Mouse (Mus musculus): ENCODE data around the gene Lrmp. TPM values are rescaled to one million over a fixed set of nuclear protein-coding genes. Genes with fewer than 3 reads are reported as not detected.

Gene Lrmp
- total and polyA plus RNA-seq, 3 experiments = 92.3 to 163 (median 155) TPM

- TF ChIP-seq MAFK (IDR thresholded peaks at IDR 0.05; ENCODE audit: insufficient replicate concordance, low read length) (peak; percentile 78), MEF2A (IDR thresholded peaks at IDR 0.05; ENCODE audit: borderline replicate concordance, low read depth, low read length) (peak; percentile 100), CTCF (conservative IDR thresholded peaks at IDR 0.05 in 1 of 2, IDR thresholded peaks at IDR 0.05 in 1 of 2; ENCODE audit: low read depth in 2 of 2, low read length in 2 of 2) (no peak), ZNF384 (IDR thresholded peaks at IDR 0.05; ENCODE audit: low read depth, low read length) (peak; percentile 75), MAZ (IDR thresholded peaks at IDR 0.05; ENCODE audit: low read depth, low read length) (peak; percentile 93), EP300 (IDR thresholded peaks at IDR 0.05; ENCODE audit: low read length) (peak; percentile 81)
These were observed 14.5 kb upstream of the Lrmp start (continued) for GRCm38 (mm10) chr6:145100923-145101322.

DNA sequence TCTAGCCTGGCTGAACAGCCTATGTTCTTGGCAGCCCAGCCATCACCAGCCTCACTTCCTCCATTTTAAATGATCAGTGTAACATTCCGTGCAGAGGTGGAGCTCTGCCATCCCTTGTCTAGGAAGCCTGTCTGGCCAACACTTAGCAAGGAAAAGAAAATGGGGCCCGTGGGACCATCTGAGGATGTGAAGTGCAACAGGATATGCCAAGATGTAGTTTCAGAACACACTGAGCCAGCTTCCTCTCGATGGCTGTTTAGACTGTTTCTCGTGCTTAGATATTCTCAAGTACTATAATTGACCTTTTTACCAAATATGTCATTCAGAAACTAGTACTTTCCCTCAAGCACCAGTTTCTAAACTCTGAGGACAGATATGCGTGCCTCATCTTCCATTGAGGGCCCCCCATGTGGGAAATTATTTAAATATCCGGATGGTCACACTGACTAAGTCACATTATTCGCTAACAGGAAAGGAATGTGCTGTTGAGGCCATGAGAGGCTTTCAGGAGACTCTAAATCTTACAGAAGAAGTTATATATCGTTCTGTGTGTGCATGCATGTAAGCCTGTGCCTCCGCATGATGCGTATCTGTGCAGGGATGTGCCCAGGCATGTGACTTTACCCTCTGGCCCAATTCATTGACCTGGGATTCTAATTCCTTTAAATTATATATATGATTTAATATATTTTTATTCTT lies 11.1 kb upstream of the Lrmp start:
- no peak overlapping the region for H3K4me2 ChIP-seq (ENCODE audit: insufficient read depth, low read depth, poor library complexity, severe bottlenecking)
- no peaks in the 10 kb centered on the region for H3K79me2 ChIP-seq (replicated peaks; ENCODE audit: control insufficient read depth, extremely low read depth, insufficient read depth, poor library complexity, severe bottlenecking)
- no peaks in the 10 kb centered on the region for H3K9me3 ChIP-seq (replicated peaks; ENCODE audit: low read length)
- TF ChIP-seq JUND (conservative IDR thresholded peaks at IDR 0.05; ENCODE audit: low read depth, low read length) = no peak
- peak; percentile 82 for TF ChIP-seq ETS1 (conservative IDR thresholded peaks at IDR 0.05; ENCODE audit: low read depth, low read length)
- peak; percentile 54; the same call in 1 of the 2 replicates for TF ChIP-seq MAX (IDR thresholded peaks at IDR 0.05; ENCODE audit: low read length)
- TF ChIP-seq ZKSCAN1 (IDR thresholded peaks at IDR 0.05; ENCODE audit: borderline replicate concordance, low read depth, low read length) = no peak
- no peak for TF ChIP-seq USF2 (conservative IDR thresholded peaks at IDR 0.05; ENCODE audit: low read depth, low read length)
- no peak for TF ChIP-seq HCFC1 (IDR thresholded peaks at IDR 0.05; ENCODE audit: low read depth, low read length)
- TF ChIP-seq ZC3H11A (IDR thresholded peaks at IDR 0.05; ENCODE audit: low read depth, low read length) = no peak
- TF ChIP-seq NRF1 (IDR thresholded peaks at IDR 0.05; ENCODE audit: low read depth, low read length) = no peak
- no peak for TF ChIP-seq ELF1 (IDR thresholded peaks at IDR 0.05; ENCODE audit: low read depth, low read length)
- no peak for TF ChIP-seq RAD21 (IDR thresholded peaks at IDR 0.05; ENCODE audit: low read depth, low read length)
- no peak for TF ChIP-seq E2F4 (IDR thresholded peaks at IDR 0.05; ENCODE audit: insufficient replicate concordance, low read depth, low read length)
- no peak for TF ChIP-seq CHD1 (IDR thresholded peaks at IDR 0.05; ENCODE audit: low read depth, low read length)
- no peak for TF ChIP-seq NELFE (IDR thresholded peaks at IDR 0.05; ENCODE audit: low read depth, low read length)
- no peak for TF ChIP-seq POLR2AphosphoS2 (IDR thresholded peaks at IDR 0.05; ENCODE audit: low read depth, low read length)
- no peak for TF ChIP-seq ZMIZ1 (IDR thresholded peaks at IDR 0.05; ENCODE audit: low read depth, low read length)
- TF ChIP-seq SIN3A (IDR thresholded peaks at IDR 0.05; ENCODE audit: low read length) = no peak
- TF ChIP-seq JUN (IDR thresholded peaks at IDR 0.05; ENCODE audit: insufficient read depth, low read depth, low read length) = no peak
- no peak for TF ChIP-seq POLR2A (IDR thresholded peaks at IDR 0.05; ENCODE audit: low read depth, low read length)
- no peak for TF ChIP-seq KAT2A (IDR thresholded peaks at IDR 0.05; ENCODE audit: insufficient replicate concordance, low read length)
- no peak for TF ChIP-seq TBP (conservative IDR thresholded peaks at IDR 0.05; ENCODE audit: low read depth, low read length)
- peak; percentile 68 for TF ChIP-seq EP300 (IDR thresholded peaks at IDR 0.05; ENCODE audit: low read length)
- peak; percentile 93 for TF ChIP-seq BHLHE40 (IDR thresholded peaks at IDR 0.05; ENCODE audit: low read depth, low read length)
- TF ChIP-seq RCOR1 (conservative IDR thresholded peaks at IDR 0.05; ENCODE audit: low read depth, low read length) = no peak
- TF ChIP-seq MEF2A (IDR thresholded peaks at IDR 0.05; ENCODE audit: borderline replicate concordance, low read depth, low read length) = peak; percentile 75; the same call in 1 of the 2 replicates
- TF ChIP-seq IRF4 (IDR thresholded peaks at IDR 0.05; ENCODE audit: low read depth, low read length) = peak; percentile 77
- no peak for TF ChIP-seq MAFK (IDR thresholded peaks at IDR 0.05; ENCODE audit: insufficient replicate concordance, low read length)
- TF ChIP-seq CHD2 (IDR thresholded peaks at IDR 0.05; ENCODE audit: low read length) = no peak
- no peak for TF ChIP-seq USF1 (IDR thresholded peaks at IDR 0.05; ENCODE audit: low read depth, low read length)
- peak; percentile 16; the same call in 1 of the 2 replicates for TF ChIP-seq MYC (IDR thresholded peaks at IDR 0.05; ENCODE audit: low read depth, low read length)
- peak; percentile 46; the same call in 1 of the 2 replicates for TF ChIP-seq TCF12 (IDR thresholded peaks at IDR 0.05; ENCODE audit: low read depth, low read length)
- dilution Hi-C loops (cut with MboI; ENCODE audit: extremely low pct_ligation_motif_present, extremely low pct_unique_long_range_greater_than_20kb, low sequenced_read_pairs) = no loop called here
- no peaks in the 10 kb centered on the region for H3K36me3 ChIP-seq (replicated peaks in 1 of 2; ENCODE audit: control insufficient read depth in 1 of 2, insufficient read depth in 1 of 2, low read length in 1 of 2)
- peak overlapping the region; percentile 21; the same call in 1 of the 2 replicates for H3K27ac ChIP-seq (ENCODE audit: insufficient read depth, low read depth)
- in situ Hi-C loops (cut with MboI; ENCODE audit: low pct_ligation_motif_present, low pct_unique_long_range_greater_than_20kb, low sequenced_read_pairs) = no loop called here
- H3K4me1 ChIP-seq (ENCODE audit: control insufficient read depth in 1 of 2, insufficient read depth in 2 of 2) = peaks cover 13 to 82% of the 10 kb centered on the region in 2 experiments
- no peak overlapping the region for H3K4me3 ChIP-seq (replicated peaks in 1 of 3; ENCODE audit: low read depth in 2 of 3, low read length in 2 of 3, poor library complexity in 1 of 3)
- no peaks in the 10 kb centered on the region for H3K27me3 ChIP-seq (replicated peaks)
- peak; percentile 58 for DNase-seq (ENCODE audit: extremely low read depth)
- H3K9ac ChIP-seq (ENCODE audit: insufficient read depth, low read depth) = no peak overlapping the region

Measured in CH12.LX (cell line).